Mouse (Mus musculus) urinary bladder, postnatal 10 days (tissue): Measurements from ENCODE around the gene Acsbg1.
"Not testable (repeated sequence)": the region's sequence is repeated elsewhere in the genome, so short reads cannot be mapped to it uniquely, and the experiment has no call there.

Source experiments
- DNase-seq: peaks from one replicate; pipeline ENCODE4 v3.0.0; 2022; ENCODE audit warnings: low spot score

Gene Acsbg1

DNA sequence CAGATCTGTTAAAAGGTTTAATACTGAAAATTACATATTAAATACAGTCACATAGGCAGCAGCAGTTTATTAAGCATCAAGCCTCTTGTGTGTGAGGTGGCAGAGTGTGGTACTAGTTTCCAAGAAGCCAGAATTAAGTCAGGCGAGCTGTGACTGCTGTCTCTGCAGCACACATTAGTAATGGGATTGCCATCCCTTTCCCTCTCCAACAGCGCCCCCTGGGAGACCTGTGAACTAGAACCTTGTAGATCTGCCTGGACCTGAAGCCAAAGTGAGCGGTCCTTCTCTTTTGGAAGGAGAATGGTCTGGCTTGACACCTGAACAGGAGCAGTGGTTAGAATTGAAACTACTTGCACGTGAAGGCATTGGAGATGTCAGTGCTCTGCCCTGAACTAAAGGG is 56.8 kb downstream of the Acsbg1 start:
- DNase-seq = no peak

DNA sequence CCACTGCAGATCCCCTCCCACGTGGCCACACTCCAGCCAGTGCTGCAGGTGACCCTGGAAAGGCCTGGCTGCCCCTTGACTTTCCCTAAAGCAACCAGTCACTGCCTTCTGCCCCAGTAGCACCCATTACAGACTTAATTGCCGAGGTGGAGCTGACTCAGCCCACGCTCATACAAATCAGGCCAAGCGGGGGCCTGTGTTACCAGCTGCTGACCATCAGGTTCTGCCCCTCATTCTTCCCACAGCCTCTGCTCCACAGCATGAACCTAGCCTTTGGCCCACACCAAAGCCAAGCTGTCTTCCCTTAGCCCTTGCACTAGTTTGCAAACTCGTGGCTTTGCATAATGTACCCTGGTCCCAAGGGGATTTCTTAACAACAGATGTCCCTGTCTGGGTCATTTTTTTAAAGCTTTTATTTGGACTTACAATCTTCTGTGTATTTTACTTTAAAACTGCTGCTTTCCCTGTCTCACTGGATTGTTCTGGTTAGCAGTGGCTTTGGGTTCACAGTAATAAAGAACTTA is 57.5 kb downstream of the Acsbg1 start:
- DNase-seq = no peak

DNA sequence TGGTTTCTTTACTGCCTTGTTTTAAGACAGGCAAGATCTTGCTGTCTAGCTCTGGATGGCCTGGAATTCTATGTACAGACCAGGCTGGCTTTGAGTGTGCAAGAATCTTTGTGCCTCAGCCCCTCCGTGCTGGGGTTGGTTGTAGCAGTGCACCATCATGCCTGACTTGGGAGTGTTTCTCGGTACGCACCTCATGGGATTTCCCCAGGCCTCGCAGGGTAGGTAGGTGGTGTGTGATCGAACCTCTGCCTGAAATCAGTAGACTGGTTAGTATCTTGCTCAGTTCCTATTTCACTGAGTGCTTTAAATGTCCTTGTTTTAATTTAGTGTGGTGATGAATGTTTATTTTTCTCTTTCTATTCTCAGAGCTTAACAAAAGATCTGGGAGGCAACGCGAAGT is 58.8 kb downstream of the Acsbg1 start:
- no peak for DNase-seq

DNA sequence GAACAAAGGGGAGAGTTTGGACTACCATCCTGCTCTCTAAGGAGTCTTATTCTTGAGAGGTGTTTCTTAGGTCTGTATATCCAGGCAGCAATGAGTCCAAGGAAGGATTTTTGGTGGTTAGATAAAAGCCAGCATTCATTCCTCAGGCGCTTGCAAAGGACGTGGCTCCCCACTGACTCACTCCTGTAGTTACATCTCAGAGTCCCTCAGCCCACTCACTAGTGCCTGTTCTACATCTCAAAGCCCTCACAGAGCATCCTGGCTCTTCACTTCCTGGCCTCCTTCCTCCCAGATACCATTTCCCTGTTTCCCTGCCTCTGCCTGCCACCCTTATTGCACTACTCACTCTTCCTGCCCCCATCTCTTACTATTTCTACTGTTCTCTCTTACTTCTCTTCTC is 59.3 kb downstream of the Acsbg1 start:
- DNase-seq = no peak

DNA sequence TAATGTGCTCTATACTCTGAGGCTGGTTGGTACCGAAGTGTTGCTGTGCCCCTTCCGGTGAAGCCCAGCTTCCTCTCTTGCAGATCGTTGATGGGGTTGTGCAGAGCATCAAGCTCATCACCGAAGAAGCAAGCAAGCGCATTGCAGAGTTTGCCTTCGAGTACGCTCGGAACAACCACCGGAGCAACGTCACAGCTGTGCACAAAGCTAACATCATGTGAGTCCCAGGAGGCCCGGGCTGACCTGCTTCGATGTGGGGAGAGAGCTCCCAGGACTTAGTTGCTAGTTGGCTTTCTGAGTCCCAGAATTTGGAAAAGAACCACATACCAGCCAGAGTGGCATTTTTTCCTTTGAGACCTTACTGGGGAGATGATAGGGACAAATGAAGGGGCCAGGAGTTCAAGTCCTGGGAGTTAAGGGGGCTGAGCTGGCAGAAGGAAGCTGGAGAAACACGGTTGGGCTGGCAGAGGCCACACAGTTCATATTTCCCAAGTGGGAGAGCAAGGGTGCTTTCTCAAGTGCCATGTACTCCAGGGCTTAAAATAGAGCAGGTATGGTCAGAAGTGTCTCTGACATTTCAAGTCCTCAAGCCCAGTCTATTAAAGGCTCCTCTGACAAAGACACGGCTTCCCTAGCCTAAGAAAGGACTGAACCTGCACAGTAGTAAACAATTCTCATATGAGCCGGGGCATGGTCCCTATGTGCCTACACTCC is 64.8 kb downstream of the Acsbg1 start:
- DNase-seq = no peak

DNA sequence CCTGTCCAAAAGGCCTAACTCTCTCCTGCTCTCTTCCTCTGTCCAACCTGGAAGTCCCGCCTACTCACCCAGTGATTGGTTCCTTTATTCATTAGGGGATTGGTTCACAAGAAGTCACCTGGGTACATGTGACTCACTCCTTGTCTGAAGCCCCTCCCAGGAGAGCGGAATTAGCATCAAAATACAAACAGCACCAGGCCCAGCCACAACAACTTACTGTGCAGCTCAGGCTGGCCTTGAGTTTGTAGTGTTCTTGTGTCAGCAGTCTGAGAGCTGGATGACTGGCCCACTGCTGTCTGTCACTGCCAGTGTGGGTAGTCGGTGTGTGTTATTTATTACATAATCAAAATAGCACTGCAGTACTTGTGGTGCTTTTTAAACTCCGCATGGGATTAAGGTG is 68.0 kb downstream of the Acsbg1 start:
- DNase-seq = not testable (repeated sequence)

DNA sequence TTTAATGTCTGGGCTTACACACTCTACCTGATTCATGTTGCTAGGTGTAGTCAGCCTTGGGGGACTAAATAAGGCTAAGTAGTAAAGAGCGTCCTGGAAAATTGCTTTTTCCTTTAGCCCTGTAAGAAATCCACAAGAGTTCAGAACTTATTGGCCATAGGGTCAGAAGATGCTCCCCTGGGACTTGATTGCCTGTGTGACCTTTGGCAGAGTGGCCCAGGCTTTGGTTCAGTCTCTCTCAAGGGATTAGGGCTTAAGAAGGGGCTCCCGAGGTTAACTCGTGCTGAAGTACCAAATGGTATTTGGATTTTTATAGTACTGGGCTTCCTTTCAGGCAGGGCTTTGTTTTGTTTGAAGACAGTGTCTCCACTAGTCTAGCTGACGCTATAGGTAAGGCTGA is 73.8 kb downstream of the Acsbg1 start:
- DNase-seq = no peak

DNA sequence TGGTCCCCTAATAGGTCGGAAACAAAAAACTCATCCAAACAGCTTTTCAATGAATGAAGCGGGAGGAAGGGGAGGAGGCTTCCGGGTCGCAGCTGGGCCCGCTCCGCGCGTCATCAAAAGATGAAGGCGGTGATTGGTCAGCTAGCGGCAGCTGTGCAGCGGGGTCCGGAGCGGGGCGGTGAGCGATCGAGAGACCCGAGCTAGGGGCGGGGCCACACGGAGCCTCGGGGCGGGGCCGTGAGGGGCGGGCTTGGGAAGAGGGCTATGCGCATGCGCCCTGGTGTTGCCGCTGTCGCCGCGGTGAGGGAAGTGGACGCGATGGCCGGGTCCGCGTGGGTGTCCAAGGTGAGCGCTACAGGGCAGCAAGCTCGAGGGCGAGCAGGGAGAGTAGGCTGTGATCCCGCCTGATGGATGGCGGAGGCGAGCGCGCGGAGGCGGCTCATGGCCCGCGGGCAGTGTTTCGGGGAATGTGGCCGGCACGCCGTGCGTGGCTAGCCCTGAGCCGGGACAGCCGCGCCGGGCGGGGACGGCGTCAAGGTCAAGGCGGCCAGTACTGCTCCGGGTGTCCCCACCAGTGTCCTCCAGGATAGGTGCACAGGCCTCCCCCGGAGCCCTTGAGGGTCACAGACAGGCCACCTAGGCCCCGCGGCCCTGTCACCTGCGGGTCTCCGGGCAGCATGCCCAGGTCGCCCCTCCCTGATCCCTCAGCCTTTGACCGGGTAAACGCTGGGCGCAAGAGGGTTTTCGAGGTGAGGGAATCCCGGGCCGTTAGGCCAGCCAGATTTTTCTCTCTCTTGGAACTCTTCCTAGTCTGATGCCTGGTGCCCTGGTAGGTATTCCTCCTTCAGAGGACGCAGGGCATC is 75.2 kb downstream of the Acsbg1 start, which contains the start of gene Idh3a:
Idh3a (plus strand) TSS at position 136 of the 863 bp plus-strand sequence.
- peak; percentile 91 for DNase-seq

DNA sequence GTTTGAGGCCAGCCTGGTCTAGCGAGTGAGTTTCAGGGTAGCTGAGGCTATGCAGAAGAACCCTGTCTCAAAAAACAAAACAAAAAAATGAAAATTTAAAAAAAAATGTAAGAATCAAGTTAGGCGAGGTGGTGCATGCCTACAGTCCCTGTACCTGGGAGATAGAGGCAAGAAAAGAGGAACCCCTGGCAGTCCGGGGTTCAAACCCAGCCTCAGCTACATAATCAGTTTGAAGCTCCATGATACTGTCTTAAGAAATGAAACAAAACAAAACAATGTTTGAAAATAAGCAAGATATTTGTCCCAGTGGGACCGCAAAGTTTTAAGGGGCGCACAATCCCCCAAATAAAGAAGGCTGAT is 75.9 kb downstream of the Acsbg1 start:
- no peak for DNase-seq

DNA sequence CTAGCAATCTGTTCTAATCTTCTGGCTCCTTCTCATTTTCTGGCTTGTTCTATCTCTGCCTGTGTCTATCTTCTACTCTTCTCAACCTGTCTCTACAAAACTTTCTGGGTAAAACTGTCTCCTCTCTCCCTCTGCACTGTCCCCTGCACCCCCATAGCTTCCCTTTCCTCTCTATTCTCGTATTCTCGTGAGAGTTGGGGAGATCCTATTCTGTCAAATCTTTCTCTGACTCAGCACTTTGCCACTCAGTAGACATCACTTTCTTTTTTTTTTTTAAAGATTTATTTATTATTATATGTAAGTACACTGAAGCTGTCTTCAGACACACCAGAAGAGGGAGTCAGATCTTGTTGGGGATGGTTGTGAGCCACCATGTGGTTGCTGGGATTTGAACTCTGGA is 77.5 kb downstream of the Acsbg1 start:
- not testable (repeated sequence) for DNase-seq

DNA sequence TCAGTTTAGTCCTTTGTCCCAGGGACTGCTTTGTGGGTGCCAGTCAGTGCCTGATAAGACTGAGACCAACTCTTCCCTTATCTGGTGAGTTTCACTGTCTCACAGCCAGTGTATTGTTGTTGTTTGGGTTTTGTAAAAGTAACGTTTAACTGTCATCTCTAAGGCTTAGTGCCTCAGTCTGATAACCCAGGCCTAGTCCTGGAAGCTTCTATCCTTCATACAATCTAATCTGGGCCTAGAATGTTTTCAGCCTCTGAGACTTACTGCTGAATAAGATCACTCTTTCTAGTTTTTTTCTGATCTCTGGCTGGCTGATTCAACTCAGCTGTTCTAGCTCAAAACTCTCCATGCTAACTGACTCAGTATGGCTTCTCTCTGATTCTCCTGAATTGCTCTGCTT is 78.0 kb downstream of the Acsbg1 start:
- no peak for DNase-seq

DNA sequence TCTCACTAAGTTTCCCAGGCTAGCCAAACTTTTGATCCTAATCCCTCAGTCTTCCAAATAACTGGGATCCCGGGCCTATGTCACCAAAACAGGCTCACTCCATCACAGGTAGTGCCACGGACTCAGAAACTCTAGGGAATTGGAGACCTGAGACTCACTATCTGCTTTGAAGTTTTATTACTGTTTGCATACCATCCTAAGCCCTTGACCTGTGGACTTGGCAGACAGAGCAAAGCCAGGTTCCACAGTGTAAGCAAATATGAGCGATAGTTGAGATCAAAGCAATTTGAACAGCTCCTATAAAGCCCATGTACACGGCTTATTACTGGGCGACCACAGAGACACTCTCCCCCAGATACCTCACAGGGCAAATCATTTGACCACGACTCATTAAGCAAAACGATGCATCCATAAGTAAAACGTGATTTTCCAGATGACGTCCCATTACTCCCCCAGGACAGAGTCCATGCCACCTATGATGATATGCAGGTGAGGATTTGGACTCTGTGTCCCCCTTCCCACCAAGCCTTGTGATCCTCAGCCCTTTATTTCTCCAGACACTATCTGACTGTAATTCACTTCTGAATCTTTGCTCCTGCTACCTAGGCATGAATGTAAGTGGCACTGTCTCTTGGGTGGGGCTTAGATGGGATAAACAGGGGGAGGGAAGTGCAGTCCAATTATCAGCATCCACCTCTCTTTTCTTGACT is 90.4 kb downstream of the Acsbg1 start:
- DNase-seq = no peak

DNA sequence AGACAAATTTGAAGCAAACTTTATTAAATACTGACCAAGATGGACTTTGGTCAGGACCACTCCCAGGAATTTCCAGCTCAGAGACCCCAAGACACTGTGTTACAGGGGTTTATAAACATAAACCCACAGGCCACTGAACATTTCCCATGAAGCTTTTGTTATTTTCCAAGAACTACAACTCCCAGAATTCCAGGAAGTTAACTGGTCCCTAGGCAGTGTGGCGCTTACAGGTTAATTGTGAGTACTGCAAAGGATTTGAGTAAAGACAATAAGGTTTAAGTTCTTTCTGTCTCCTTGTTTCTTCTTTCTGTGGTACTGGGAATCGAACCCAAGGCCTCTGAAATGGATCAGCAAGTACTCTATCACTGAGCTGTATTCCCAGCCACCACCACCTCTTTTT is 92.9 kb downstream of the Acsbg1 start:
- DNase-seq = no peak

DNA sequence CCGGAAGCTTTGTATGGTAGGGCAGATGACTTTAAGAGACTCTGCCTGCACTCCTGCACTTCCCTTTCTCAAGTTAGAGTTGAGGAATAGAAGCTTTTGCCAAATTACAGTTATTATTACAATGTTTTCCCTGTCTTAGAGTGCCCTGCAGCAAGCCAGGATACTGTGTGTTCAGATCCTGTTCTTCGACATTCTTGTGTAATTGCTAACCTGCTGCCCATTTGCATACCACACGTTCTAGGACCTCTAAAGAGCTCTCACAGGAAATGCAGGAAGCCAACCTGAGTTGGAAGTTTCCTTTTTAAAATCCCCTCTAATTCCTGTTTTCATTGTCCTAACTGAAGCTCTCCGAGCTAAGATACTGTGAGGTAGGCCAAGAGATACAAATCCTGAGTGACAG is 94.7 kb downstream of the Acsbg1 start:
- no peak for DNase-seq

DNA sequence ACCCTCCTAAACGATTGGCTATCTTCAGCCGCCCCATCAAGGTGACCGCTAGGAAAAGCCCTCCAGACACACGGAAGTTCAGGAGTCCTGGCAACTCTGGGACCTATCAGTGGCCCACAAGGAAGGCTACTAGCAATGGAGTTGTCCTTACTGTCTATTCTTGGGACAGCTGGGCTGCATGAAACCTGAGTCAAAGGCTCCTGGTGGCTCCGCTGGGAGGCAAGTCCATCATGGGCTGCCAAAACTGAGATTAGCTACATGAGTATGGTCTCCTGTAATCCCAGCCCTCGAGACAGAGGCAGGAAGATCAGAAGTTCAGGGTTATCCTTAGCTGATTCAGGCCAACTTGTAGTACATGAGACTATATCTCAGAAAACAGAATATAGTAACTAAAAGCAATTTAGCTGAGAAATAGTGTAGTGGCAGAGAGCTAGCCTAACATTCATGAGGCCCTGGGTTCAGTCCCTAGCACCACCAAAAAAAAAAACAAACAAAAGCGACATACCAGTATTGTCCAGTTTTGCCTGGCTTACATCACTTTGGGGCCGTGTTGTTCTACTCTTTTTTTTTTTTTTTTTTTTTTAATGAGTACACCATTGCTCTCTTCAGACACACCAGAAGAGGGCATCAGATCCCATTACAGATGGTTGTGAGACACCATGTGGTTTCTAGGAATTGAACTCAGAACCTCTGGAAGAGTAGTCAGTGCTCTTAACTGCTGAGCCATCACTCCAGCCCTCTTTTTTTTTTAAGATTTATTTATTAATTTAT is 100.7 kb downstream of the Acsbg1 start:
- DNase-seq = no peak

DNA sequence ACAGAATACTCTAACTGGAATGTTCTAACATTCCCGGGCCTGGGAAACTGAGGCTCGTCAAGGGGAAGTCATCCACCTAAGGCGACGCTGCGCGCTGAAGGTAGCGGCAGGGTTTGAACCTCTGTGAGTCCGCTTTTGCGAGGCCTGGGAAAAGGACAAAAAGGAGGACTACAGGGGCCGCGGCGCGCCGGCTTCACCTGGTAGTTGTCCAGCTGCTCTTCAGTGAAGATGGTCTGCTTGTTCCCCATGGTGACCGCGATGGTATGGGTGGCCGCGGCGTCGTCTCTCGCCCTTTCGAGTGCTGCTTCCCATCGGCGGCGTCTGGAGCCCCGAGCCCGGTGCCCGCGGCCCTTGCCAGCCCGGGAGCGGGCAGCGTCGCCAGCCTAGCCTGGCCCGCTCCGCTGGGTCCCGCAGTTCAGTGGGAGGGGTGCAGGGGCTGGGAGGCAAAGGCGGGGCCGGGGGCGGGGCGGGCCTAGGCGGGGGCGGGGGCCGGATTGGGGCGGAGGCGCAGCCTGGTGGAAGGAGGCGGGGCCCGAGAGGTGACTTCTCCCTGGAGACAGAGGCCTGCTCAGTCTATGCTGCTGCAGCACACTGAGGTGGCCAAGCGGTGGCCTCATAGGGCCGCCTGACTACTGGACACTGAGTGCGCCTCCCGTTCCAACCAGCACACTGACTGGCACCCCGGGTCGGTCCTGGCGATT is 101.7 kb downstream of the Acsbg1 start, which contains the start of gene Cib2:
Cib2 (minus strand) TSS at position 448 of the 701 bp plus-strand sequence.
- peak; percentile 31 for DNase-seq

DNA sequence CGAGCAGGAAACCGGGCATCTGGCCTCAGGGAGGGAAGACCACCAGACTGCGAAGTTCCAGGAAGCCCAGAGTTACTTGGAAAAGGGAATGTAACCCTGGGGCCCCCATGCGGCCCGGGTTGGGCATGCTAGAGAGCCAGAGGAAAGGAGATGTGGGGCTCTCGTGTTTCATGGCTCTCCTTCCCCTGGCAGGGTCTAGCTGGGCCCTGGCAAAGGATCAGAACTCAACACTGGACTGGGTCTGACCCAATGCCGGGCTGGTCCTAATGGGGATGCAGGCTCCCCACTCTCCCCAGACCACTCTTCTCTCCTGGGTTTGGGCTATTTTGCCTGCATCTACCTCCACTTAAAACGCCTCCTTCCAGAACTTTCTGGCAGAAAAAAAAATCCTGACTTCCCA is 102.9 kb downstream of the Acsbg1 start:
- no peak for DNase-seq

DNA sequence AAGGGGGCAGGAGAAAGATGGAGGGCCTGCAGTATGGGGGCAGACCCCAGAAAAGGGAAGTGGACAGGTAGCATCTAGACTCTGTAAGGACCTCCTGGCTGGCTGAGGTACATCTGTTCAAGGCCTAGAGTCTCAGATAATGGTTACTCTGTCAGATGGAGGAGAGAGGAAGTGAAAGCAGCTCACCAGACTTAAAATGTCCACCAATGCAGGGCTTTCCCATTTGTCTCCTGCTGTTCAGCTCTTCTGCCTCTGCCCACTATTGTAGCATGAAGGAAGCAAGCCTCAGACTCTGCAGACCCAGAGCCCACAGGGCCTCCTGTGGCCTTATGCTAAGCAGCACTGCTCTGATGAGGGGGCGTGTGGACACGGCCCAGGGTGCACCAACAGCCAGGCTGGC is 106.6 kb downstream of the Acsbg1 start:
- no peak for DNase-seq
